Mouse (Mus musculus) G1E (cell line): Measurements from ENCODE around the gene Syn3.

Experiments used
- CTCF ChIP-seq: IDR thresholded peaks from 2 replicates; pipeline ENCODE4 v1.5.1; 2012; ENCODE audit warnings: low read depth, low read length, inconsistent platforms, mixed read lengths
- GATA2 ChIP-seq: IDR thresholded peaks from 2 replicates; pipeline ENCODE4 v1.6.1; 2012; ENCODE audit warnings: low read depth, low read length, inconsistent platforms, borderline replicate concordance
- TAL1 ChIP-seq: conservative IDR thresholded peaks from 2 replicates; pipeline ENCODE4 v1.6.1; 2012; ENCODE audit warnings: low read depth, low read length, inconsistent platforms, mixed read lengths

DNA sequence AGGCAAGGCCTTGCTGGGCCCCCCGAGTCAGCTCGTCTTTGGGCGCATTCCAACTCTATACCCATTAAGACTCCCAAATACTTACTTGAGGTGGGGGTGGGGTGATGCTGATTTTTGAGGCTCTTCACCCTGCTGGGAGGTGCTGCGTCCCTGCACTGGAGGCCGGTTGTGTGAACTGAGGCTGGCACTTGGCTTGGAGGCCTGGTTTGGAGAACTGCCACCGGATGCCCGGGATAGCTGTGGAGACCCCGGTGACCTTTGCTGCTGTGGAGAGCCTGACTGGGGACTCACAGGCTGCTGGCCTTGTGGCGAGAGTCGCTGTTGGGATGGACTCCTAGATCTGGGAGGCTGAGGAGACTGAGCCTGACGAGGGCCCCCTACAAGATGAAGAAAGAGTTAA is 441.4 kb downstream of the Syn3 start:
- TF ChIP-seq TAL1, result no peak
- no peak for TF ChIP-seq CTCF
- TF ChIP-seq GATA2, result no peak
